Mouse (Mus musculus): Measurements from ENCODE around the gene Ostf1. TPM values are rescaled to one million over a fixed set of nuclear protein-coding genes. Genes with fewer than 3 reads are reported as not detected.

Gene Ostf1
- polyA plus RNA-seq (2017; shearing (Covaris generic)) = 109 TPM

DNA sequence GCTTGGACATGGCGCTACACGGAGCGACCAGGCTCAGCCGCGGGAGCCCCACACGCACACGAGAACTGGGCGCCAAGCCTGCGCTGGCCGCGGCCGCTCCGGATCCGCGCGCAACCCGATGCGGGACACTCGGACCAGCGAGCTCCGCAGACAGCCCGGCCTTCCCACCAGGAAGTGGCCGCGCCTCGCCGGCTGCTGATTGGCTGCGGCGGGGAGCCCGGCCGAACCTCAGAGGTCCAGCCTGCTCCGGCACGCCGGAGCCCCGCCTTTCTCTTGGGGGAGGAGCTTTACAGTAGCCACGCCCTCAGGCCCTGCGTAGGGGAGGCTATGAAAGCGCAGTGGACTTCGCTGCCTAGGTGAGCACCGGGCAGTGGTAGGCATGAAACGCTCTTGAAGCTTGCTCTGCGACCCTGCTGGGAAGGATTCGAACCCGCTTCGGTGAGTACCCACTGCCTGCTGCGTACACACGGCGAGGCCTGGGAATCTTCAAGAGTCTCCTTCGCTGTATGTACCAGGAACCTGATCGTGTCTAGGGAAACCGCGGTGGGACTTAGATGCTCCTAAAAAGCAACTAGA is at the start of gene Ostf1, which contains the start of gene Nmrk1:
Gene Ostf1 (minus strand): TSS at position 180 of the 576 bp plus-strand sequence.
Gene Nmrk1 (plus strand): TSS at position 307 of the 576 bp plus-strand sequence.

DNA sequence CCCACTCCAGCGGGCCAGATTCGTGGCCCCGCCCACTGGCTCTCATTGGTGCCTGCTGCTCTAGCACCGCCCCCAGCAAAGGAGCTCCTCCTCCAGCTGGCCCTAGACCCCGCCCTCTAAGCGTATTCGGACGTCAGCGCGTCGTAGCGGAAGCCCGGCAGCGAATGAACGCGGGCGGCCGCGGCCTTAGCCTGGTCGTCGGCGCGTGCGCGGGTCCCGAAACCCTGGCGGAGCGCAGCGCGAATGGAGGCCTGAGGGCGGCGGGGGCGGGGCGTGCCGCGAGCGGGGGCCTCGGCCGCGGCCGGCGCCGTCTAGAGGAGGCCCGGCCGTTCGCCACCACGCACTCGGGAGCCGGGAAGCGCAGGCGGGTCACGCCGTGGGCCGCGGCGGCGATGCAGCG is 39.0 kb upstream of the Ostf1 start, which contains the start of gene Carnmt1:
Gene Carnmt1 (plus strand): TSS at position 157 of the 400 bp plus-strand sequence.

Other genes with a start within 250 kb of the Ostf1 start
- 11.4 TPM for gene Nmrk1, start 127 bp upstream of the Ostf1 start, polyA plus RNA-seq (2017; shearing (Covaris generic))
- 1.3 TPM for gene Carnmt1, start 38.9 kb upstream of the Ostf1 start, polyA plus RNA-seq (2017; shearing (Covaris generic))
- 6.7 TPM for gene D030056L22Rik, start 81.4 kb upstream of the Ostf1 start, polyA plus RNA-seq (2017; shearing (Covaris generic))
- gene Trpm6, start 118.2 kb upstream of the Ostf1 start, polyA plus RNA-seq (2017; shearing (Covaris generic)) = 0.52 TPM